Mouse (Mus musculus) limb, embryonic 14.5 days (tissue): ENCODE data around the gene Ndst2. TPM values are rescaled to one million over a fixed set of nuclear protein-coding genes. Genes with fewer than 3 reads are reported as not detected.

Experiments
- ATAC-seq: fragments of 200-750 bp; cut with Nextera tagmentation; 2 replicates; pipeline ENCODE4 v1.8.0; 2017; ENCODE audit warnings: low read depth, moderate number of reproducible peaks, moderate TSS enrichment; ENCODE audit not compliant: low FRiP score
- DNase-seq: peaks from one replicate; pipeline ENCODE4 v3.0.0-alpha.2; 2015; ENCODE audit warnings: low spot score
- H3K27ac ChIP-seq: fragments of 300-500 bp; sonication (generic); replicated peaks from 2 replicates; pipeline ENCODE4 v1.5.1; 2014; ENCODE audit warnings: low read depth, mild to moderate bottlenecking, low read length, moderate library complexity, mixed read lengths
- H3K27me3 ChIP-seq: fragments of 300-500 bp; sonication (generic); 2 replicates; pipeline ENCODE4 v1.6.1; 2014; ENCODE audit warnings: low read length, mixed read lengths; ENCODE audit not compliant: control insufficient read depth, insufficient read depth
- H3K36me3 ChIP-seq: fragments of 300-500 bp; sonication (generic); 2 replicates; pipeline ENCODE4 v1.6.1; 2014; ENCODE audit warnings: mild to moderate bottlenecking, low read length, moderate library complexity, mixed read lengths; ENCODE audit not compliant: control insufficient read depth, insufficient read depth
- H3K4me1 ChIP-seq: fragments of 300-500 bp; sonication (generic); 2 replicates; pipeline ENCODE4 v1.6.1; 2014; ENCODE audit warnings: antibody characterized with exemption, low read length, mixed read lengths; ENCODE audit not compliant: control insufficient read depth, insufficient read depth
- H3K4me2 ChIP-seq: fragments of 300-500 bp; sonication (generic); replicated peaks from 2 replicates; pipeline ENCODE4 v1.6.1; 2014; ENCODE audit warnings: low read depth, mild to moderate bottlenecking, low read length, moderate library complexity; ENCODE audit not compliant: severe bottlenecking
- H3K4me3 ChIP-seq: fragments of 300-500 bp; sonication (generic); replicated peaks from 2 replicates; pipeline ENCODE4 v1.5.1; 2014; ENCODE audit warnings: low read length
- H3K9ac ChIP-seq: fragments of 300-500 bp; sonication (generic); 2 replicates; pipeline ENCODE4 v1.6.1; 2014; ENCODE audit warnings: mild to moderate bottlenecking, low read depth, low read length, moderate library complexity; ENCODE audit not compliant: severe bottlenecking
- H3K9me3 ChIP-seq: fragments of 300-500 bp; sonication (generic); 2 replicates; pipeline ENCODE4 v1.6.1; 2016; ENCODE audit warnings: low read length; ENCODE audit not compliant: control insufficient read depth
- POLR2A ChIP-seq: fragments of 200-500 bp; IDR thresholded peaks from 2 replicates; pipeline ENCODE4 v1.8.0; 2012; ENCODE audit warnings: inconsistent platforms, mild to moderate bottlenecking, moderate library complexity, borderline replicate concordance; ENCODE audit not compliant: insufficient read depth, insufficient read length; ENCODE audit errors: extremely low read depth
- whole genome bisulfite sequencing: fragments of 180-500 bp; shearing (Covaris S2); extraction: QIAGEN DNeasy Blood & Tissue Kit; methylation state at CpG from one replicate; pipeline ENCODE4 v1.1.7; 2014; 5-methylcytosine and 5-hydroxymethylcytosine counted together
- polyA plus RNA-seq, 2 experiments: library from polyadenylated mRNA; depleted of rRNA in 1 of 2; stranded (reverse) in 1 of 2; unstranded in 1 of 2; fragments of >200 nt; fragmentation: Nextera tagmentation in 1 of 2; extraction: Ambion mirVana in 1 of 2; gene quantifications; 2 replicates each; pipeline versions ENCODE4 v1.2.1 to v1.2.3; 2012 to 2014

Ndst2 gene
- polyA plus RNA-seq, 2 experiments, result 36.5 to 65.9 TPM

DNA sequence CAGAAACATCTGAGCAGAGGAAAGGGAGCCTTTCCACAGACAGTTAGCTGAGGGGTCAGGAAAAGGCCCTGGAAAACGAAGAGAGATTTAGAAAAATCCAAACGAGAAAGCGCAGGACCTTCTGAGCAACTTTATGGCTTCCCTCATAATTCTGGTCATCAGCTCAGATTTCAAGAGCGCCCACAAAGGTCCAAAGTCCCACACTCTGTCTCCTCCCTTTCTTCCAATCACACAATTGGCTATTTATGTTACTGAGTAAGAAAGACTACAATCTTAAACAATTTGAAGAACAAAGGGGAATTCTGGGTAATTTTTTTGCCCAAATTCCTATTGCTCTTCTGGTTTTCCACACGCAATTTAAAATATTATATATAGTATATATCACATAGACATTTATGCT, 16.1 kb upstream of the Ndst2 start:
- no peak overlapping the region for H3K9ac ChIP-seq
- no peaks in the 10 kb centered on the region for H3K27me3 ChIP-seq
- H3K36me3 ChIP-seq, result peaks cover 38% of the 10 kb centered on the region
- H3K9me3 ChIP-seq, result no peaks in the 10 kb centered on the region
- DNase-seq (no peak), ATAC-seq (no peak)
- H3K27ac ChIP-seq, result no peak overlapping the region
- no peak overlapping the region for H3K4me2 ChIP-seq
- TF ChIP-seq POLR2A, result no peak
- no peaks in the 10 kb centered on the region for H3K4me1 ChIP-seq
- H3K4me3 ChIP-seq, result no peak overlapping the region
- 52% methylated on average over 5 of the region's 5 CpGs for WGBS

DNA sequence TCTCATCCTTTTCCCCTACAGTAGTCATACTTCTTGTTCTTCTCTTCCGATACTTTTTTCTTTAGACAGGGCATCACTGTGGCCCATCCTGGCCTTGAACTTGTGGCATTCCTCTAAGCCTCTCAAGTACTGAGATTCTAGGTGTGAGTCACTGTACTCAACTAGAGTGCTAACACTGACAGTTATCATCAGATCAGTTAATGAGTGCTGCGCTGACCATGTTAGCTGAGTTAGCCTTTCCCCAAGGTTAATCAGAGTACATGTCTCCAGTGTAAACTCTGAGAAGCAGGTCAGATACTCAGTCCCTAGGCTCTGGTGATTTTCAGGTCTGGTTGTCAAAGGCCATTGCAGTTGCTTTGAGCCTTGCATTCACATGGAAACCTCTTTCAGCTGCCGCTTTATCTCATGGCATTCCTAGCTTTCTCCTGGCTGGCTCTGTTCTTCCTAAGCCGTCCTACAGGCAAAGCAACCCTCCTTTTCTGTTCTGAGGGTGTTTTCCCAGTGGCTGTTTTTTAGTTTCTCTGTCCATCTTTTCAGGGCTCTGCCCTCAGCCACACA, 15.2 kb upstream of the Ndst2 start:
- Histone ChIP-seq H3K27me3 (no peaks in the 10 kb centered on the region), H3K27ac (no peak overlapping the region), H3K4me2 (no peak overlapping the region), H3K4me3 (no peak overlapping the region), H3K9ac (no peak overlapping the region), H3K4me1 (no peaks in the 10 kb centered on the region), H3K9me3 (no peaks in the 10 kb centered on the region), H3K36me3 (peaks cover 38% of the 10 kb centered on the region)
- no peak for ATAC-seq
- no peak for TF ChIP-seq POLR2A
- DNase-seq, result no peak
- WGBS, result 89% methylated on average over 4 of the region's 4 CpGs

DNA sequence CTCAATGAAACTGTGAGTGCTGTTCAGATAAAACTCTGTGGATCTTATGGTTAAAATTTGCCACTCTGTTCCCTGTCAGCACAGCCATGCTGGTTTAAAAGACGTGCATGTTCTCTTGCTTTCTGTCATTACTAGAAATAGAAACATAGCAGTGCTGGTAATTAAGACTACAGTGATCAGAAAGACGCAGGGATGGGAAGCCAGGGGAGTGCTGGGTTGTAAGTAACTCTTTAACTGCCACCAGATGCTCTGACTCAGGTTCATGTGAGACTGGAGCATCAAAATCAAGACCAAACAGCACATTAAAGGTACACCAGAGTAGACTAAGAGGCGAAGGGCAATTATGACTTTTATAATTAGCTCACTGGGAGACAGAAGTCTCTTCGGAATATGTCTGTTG, 14.0 kb upstream of the Ndst2 start:
- H3K27me3 ChIP-seq, result no peaks in the 10 kb centered on the region
- peaks cover 39% of the 10 kb centered on the region for H3K36me3 ChIP-seq
- DNase-seq (no peak), ATAC-seq (no peak)
- no peak overlapping the region for H3K4me2 ChIP-seq
- no peak overlapping the region for H3K4me3 ChIP-seq
- 36% methylated on average over 4 of the region's 4 CpGs for WGBS
- no peak overlapping the region for H3K9ac ChIP-seq
- no peaks in the 10 kb centered on the region for H3K4me1 ChIP-seq
- H3K9me3 ChIP-seq, result no peaks in the 10 kb centered on the region
- TF ChIP-seq POLR2A, result no peak
- H3K27ac ChIP-seq, result no peak overlapping the region

DNA sequence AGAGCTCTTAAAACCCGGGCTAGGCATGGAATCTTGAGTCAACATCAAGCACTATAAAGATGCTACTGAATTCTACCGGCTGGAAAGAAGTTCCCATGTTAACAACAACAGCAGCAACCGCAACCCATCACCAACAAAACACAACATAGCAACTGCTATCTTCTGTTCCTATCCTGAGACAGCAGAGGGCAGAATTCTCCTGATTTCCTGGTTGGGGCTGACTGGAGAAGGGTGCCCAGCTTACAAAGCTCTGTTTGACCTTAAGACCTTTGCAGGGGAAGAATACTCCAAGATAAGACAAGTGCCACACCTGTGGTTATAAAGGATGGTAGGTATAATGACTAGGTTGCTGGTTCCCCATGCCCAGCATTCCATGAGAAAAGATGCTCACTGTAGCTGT, 12.6 kb upstream of the Ndst2 start:
- Histone ChIP-seq H3K4me2 (no peak overlapping the region), H3K36me3 (peaks cover 43% of the 10 kb centered on the region), H3K9ac (no peak overlapping the region), H3K4me3 (no peak overlapping the region), H3K27me3 (no peaks in the 10 kb centered on the region), H3K9me3 (no peaks in the 10 kb centered on the region), H3K4me1 (no peaks in the 10 kb centered on the region), H3K27ac (no peak overlapping the region)
- no peak for ATAC-seq
- DNase-seq, result no peak
- 78% methylated on average over 3 of the region's 3 CpGs for WGBS
- TF ChIP-seq POLR2A, result no peak

- Histone ChIP-seq H3K9ac (no peak overlapping the region), H3K4me3 (no peak overlapping the region)
Measured at GRCm38 (mm10) chr14:20743614-20744013, 9.3 kb upstream of the Ndst2 start.

GRCm38 (mm10) chr14:20741301-20741700, 6.9 kb upstream of the Ndst2 start:
- no peak for TF ChIP-seq POLR2A
- WGBS, result 93% methylated on average over 9 of the region's 9 CpGs
- no peak overlapping the region for H3K27ac ChIP-seq
- H3K4me2 ChIP-seq, result no peak overlapping the region
- H3K27me3 ChIP-seq, result no peaks in the 10 kb centered on the region
- no peaks in the 10 kb centered on the region for H3K9me3 ChIP-seq
- H3K36me3 ChIP-seq, result peaks cover 79% of the 10 kb centered on the region
- no peaks in the 10 kb centered on the region for H3K4me1 ChIP-seq
- no peak overlapping the region for H3K4me3 ChIP-seq
- H3K9ac ChIP-seq, result 0 out of 2 replicates have a peak overlapping the region, but pooled peaks have one; percentile 25
- ATAC-seq (no peak), DNase-seq (no peak)

More at GRCm38 (mm10) chr14:20743614-20744013, 9.3 kb upstream of the Ndst2 start:
- Histone ChIP-seq H3K4me1 (no peaks in the 10 kb centered on the region), H3K27ac (no peak overlapping the region), H3K36me3 (peaks cover 66% of the 10 kb centered on the region), H3K9me3 (no peaks in the 10 kb centered on the region), H3K4me2 (no peak overlapping the region), H3K27me3 (no peaks in the 10 kb centered on the region)
- ATAC-seq (no peak), DNase-seq (no peak)
- TF ChIP-seq POLR2A, result no peak
- WGBS, result 81% methylated on average over 3 of the region's 3 CpGs
